In the genomic region with DNA sequence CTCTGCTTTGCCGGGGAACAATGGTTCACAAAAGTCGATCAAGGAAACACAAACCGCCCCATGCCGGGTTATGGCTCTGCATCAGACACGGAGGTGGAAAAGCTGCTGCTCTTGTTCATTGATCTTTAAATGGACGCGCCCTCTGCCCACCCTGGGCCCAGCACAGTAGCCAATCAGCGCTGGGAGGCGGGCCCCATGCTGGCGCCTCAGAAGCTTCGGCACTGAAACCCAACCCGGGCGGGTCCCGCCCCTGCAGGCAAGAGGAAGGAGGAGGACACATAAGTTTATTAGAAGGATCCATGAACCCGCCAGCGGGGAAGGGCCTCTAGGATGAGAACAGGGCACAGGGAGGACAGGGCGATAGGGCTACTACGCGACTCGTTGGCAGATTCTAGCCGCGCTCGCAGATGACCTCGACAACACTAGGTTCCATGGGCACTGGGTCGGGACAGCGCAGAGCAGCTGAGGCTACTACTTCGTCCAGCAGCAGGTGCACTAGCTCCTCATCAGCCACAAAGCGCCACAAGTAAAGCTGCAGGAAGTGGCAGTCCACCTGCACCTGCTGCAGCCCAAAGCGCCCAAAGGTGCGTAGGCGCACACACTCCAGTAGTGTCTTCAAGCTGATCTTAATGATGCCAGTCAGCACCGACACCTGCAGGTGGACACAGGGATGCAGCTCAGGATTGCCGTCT, we compare ENCODE assay signal across 8 mouse cellular contexts. TPM values are rescaled to one million over a fixed set of nuclear protein-coding genes. Genes with fewer than 3 reads are reported as not detected.
A peak's percentile ranks its signal among the peaks of the same experiment; 100 is the strongest.
DNase-seq lines count a peak whose midpoint lies in the region; ATAC-seq and TF ChIP-seq lines count a peak whose summit lies in the region.

Tm7sf2 (minus strand) TSS at position 650 of the 692 bp plus-strand sequence.

- H3K9ac ChIP-seq in kidney, embryonic 15.5 days: peak within 1 kb of the TSS; percentile 61

- peaks cover 5% of the 10 kb centered on the region for H3K79me2 ChIP-seq in C2C12 (ENCODE audit: control insufficient read depth, insufficient read depth)

- peak within 1 kb of the TSS; percentile 30 for H3K4me3 ChIP-seq in C2C12 (ENCODE audit: insufficient read depth, poor library complexity, severe bottlenecking)
- H3K4me3 ChIP-seq in embryonic fibroblast, embryonic 13.5 days (ENCODE audit: insufficient read depth, low read length): peak within 1 kb of the TSS; percentile 56
- H3K4me3 ChIP-seq in heart, embryonic 10.5 days: peak within 1 kb of the TSS; percentile 66
- H3K4me3 ChIP-seq in kidney, embryonic 15.5 days (replicated peaks): peak within 1 kb of the TSS; percentile 52

- no peak for TF ChIP-seq CTCF in C2C12 (IDR thresholded peaks at IDR 0.05; ENCODE audit: control insufficient read depth, insufficient read depth, insufficient read length)
- no peak for TF ChIP-seq CTCF in embryonic fibroblast, embryonic 13.5 days (IDR thresholded peaks at IDR 0.05; ENCODE audit: borderline replicate concordance, insufficient read depth, low read length)

- DNase-seq in brain, adult 2 months (ENCODE audit: low read depth, low spot score): peak; percentile 92
- DNase-seq in heart, embryonic 10.5 days (ENCODE audit: low spot score): peak; percentile 97
- DNase-seq in liver: peak; percentile 94
- DNase-seq in splenic B cell, adult 2 months (ENCODE audit: low read depth, low spot score): peak; percentile 87

- H3K27me3 ChIP-seq in C2C12 (ENCODE audit: control insufficient read depth, insufficient read depth, insufficient read length): no peaks in the 10 kb centered on the region
- H3K27me3 ChIP-seq in heart, embryonic 10.5 days (ENCODE audit: insufficient read depth, poor library complexity, severe bottlenecking): no peaks in the 10 kb centered on the region
- no peaks in the 10 kb centered on the region for H3K27me3 ChIP-seq in kidney, embryonic 15.5 days
- no peaks in the 10 kb centered on the region for H3K27me3 ChIP-seq in splenic B cell, adult 2 months (ENCODE audit: control insufficient read depth, insufficient read depth, low read length, poor library complexity, severe bottlenecking)

- H3K36me3 ChIP-seq in C2C12 (ENCODE audit: control insufficient read depth, insufficient read depth): peaks cover 9% of the 10 kb centered on the region
- H3K36me3 ChIP-seq in heart, embryonic 10.5 days: peaks cover 40% of the 10 kb centered on the region
- H3K36me3 ChIP-seq in kidney, embryonic 15.5 days: peaks cover 37% of the 10 kb centered on the region
- H3K36me3 ChIP-seq in splenic B cell, adult 2 months (ENCODE audit: control insufficient read depth, insufficient read depth, low read length, poor library complexity, severe bottlenecking): no peaks in the 10 kb centered on the region; the same call in 1 of the 2 replicates

- WGBS in heart, embryonic 10.5 days: 11% methylated on average over 33 of the region's 33 CpGs
- 7% methylated on average over 33 of the region's 33 CpGs for WGBS in kidney, embryonic 15.5 days

- H3K4me1 ChIP-seq in embryonic fibroblast, embryonic 13.5 days (ENCODE audit: control insufficient read depth, insufficient read depth, low read length): no peaks in the 10 kb centered on the region
- peaks cover 32% of the 10 kb centered on the region for H3K4me1 ChIP-seq in heart, embryonic 10.5 days
- peaks cover 36% of the 10 kb centered on the region for H3K4me1 ChIP-seq in kidney, embryonic 15.5 days

- TF ChIP-seq POLR2A in embryonic fibroblast, embryonic 13.5 days (IDR thresholded peaks at IDR 0.05; ENCODE audit: low read depth, low read length): peak; percentile 70

- H3K4me2 ChIP-seq in kidney, embryonic 15.5 days: peak within 1 kb of the TSS; percentile 95

- 0 out of 2 replicates have a peak within 1 kb of the TSS, but pooled peaks have one; percentile 1 for H3K27ac ChIP-seq in embryonic fibroblast, embryonic 13.5 days (ENCODE audit: insufficient read depth, low read length)
- peak within 1 kb of the TSS; percentile 83 for H3K27ac ChIP-seq in heart, embryonic 10.5 days
- peak within 1 kb of the TSS; percentile 88 for H3K27ac ChIP-seq in kidney, embryonic 15.5 days

- H3K79me3 ChIP-seq in C2C12 (ENCODE audit: low read depth): peaks cover 2% of the 10 kb centered on the region

- peak within 1 kb of the TSS; percentile 47 for H3ac ChIP-seq in C2C12 (ENCODE audit: control insufficient read depth, insufficient read length, low read depth)

- no peaks in the 10 kb centered on the region for H3K9me3 ChIP-seq in heart, embryonic 10.5 days
- H3K9me3 ChIP-seq in kidney, embryonic 15.5 days (replicated peaks): no peaks in the 10 kb centered on the region

- peak; percentile 95 for ATAC-seq in kidney, embryonic 15.5 days (replicated peaks; ENCODE audit: low FRiP score)
- ATAC-seq in monocyte, adult 5-6 weeks (replicated peaks; ENCODE audit: insufficient number of reproducible peaks, low FRiP score, low TSS enrichment, poor library complexity, severe bottlenecking): peak; percentile 80

TF ChIP-seq in C2C12, 6 proteins besides CTCF, POLR2A, EP300 and RAD21:
- TF ChIP-seq FOSL1 (IDR thresholded peaks at IDR 0.05; ENCODE audit: insufficient read depth, low read length, poor library complexity, severe bottlenecking): no peak
- TF ChIP-seq USF1 (IDR thresholded peaks at IDR 0.05; ENCODE audit: low read depth): no peak
- no peak for TF ChIP-seq MYOD1 (IDR thresholded peaks at IDR 0.05; ENCODE audit: control insufficient read depth, insufficient read length, low read depth)
- TF ChIP-seq MAX (IDR thresholded peaks at IDR 0.05): no peak
- TF ChIP-seq CEBPB (IDR thresholded peaks at IDR 0.05; ENCODE audit: low read depth): no peak
- no peak for TF ChIP-seq MYOG (IDR thresholded peaks at IDR 0.05; ENCODE audit: control insufficient read depth, extremely low read depth, insufficient read length)

RNA-seq across cellular contexts. Expression of gene Tm7sf2, which starts in this region (rescaled TPM):
- polyA plus RNA-seq in C2C12 (2012; fragmentation: generic; extraction: Trizol): 14.7 TPM
- 18.5 and 20.7 TPM in 2 replicates for polyA plus RNA-seq in embryonic fibroblast, embryonic 13.5 days (2011; ENCODE audit: insufficient read length, low read depth, missing spikeins)
- polyA plus RNA-seq in heart, embryonic 10.5 days (2016; fragmentation: Nextera tagmentation; extraction: Ambion mirVana): 13.7 and 18.8 TPM in 2 replicates
- polyA plus RNA-seq in kidney, embryonic 15.5 days (2015; fragmentation: Nextera tagmentation; extraction: Ambion mirVana): 23.6 and 24.9 TPM in 2 replicates
- 5.5 to 18.5 TPM (median 8.9 TPM) in 3 replicates for total RNA-seq in monocyte, adult 5-6 weeks (2017)

Comparison
In these comparisons a context has a peak if more than half of its experiments do, and no peak if none do; other contexts are left out.
1. Peak in every context shown above with its lines: DNase-seq, ATAC-seq, H3K4me3 ChIP-seq and H3K27ac ChIP-seq.
2. H3K27ac ChIP-seq: peak in every context shown above with its lines; median percentile 88 in kidney, embryonic 15.5 days; 83 in heart, embryonic 10.5 days; 1 in embryonic fibroblast, embryonic 13.5 days.